Mouse (Mus musculus) left cerebral cortex, postnatal 36 days (tissue): ENCODE results near the gene Clcn6. TPM values are rescaled to one million over a fixed set of nuclear protein-coding genes. Genes with fewer than 3 reads are reported as not detected.
"Not testable (repeated sequence)": the region's sequence is repeated elsewhere in the genome, so short reads cannot be mapped to it uniquely, and the experiment has no call there.

Source experiments
- DNase-seq, 2 experiments: peaks; one replicate each; pipeline ENCODE4 v3.0.0; 2021 to 2022; ENCODE audit warnings: low spot score in 2 of 2, mixed read lengths in 1 of 2
- intact Hi-C: fragments of 180-260 bp; cut with DNase I; formaldehyde crosslinking; loops from one replicate; pipeline ENCODE4 v1.15.1; 2025
- total RNA-seq, 2 experiments: library from RNA; stranded (reverse); gene quantifications; 2 replicates each; pipeline ENCODE4 v1.2.3; 2021

Clcn6 gene
- total RNA-seq, 2 experiments from 2014 or later: 77.1 to 79.7 TPM

- intact Hi-C loops: no loop called here
- DNase-seq: no peak
Measured at GRCm38 (mm10) chr4:148067346-148067745, 28.7 kb upstream of the Clcn6 start.

- intact Hi-C loops: no loop called here
- no peak for DNase-seq
Measured at GRCm38 (mm10) chr4:148066401-148066744, 27.8 kb upstream of the Clcn6 start.

GRCm38 (mm10) chr4:148065702-148066400, 27.2 kb upstream of the Clcn6 start:
- DNase-seq: no peak
- intact Hi-C loops: no loop called here

GRCm38 (mm10) chr4:148061086-148061480, 22.5 kb upstream of the Clcn6 start:
- intact Hi-C loops: no loop called here

GRCm38 (mm10) chr4:148060120-148061085, 21.8 kb upstream of the Clcn6 start:
- intact Hi-C loops: no loop called here
- no peak for DNase-seq

More at GRCm38 (mm10) chr4:148061086-148061480, 22.5 kb upstream of the Clcn6 start:
- DNase-seq: no peak

- DNase-seq: peak in 1 of 2 experiments; percentile 30
- intact Hi-C loops: no loop called here
Measured at GRCm38 (mm10) chr4:148058993-148059392, 20.4 kb upstream of the Clcn6 start.

GRCm38 (mm10) chr4:148058218-148058819, 19.7 kb upstream of the Clcn6 start:
- intact Hi-C loops: no loop called here
- no peak for DNase-seq

- DNase-seq: no peak
Measured at GRCm38 (mm10) chr4:148057661-148058209, 19.1 kb upstream of the Clcn6 start.

GRCm38 (mm10) chr4:148056801-148057200, 18.2 kb upstream of the Clcn6 start:
- DNase-seq: no peak
- intact Hi-C loops: no loop called here

More at GRCm38 (mm10) chr4:148057661-148058209, 19.1 kb upstream of the Clcn6 start:
- intact Hi-C loops: no loop called here

GRCm38 (mm10) chr4:148056246-148056645, 17.6 kb upstream of the Clcn6 start:
- intact Hi-C loops: no loop called here
- no peak for DNase-seq

- no peak for DNase-seq
- intact Hi-C loops: no loop called here
Measured at GRCm38 (mm10) chr4:148054961-148055695, 16.5 kb upstream of the Clcn6 start.

- DNase-seq: peak; percentile 80 to 85
- intact Hi-C loops: no loop called here
Measured at GRCm38 (mm10) chr4:148053417-148053920, 14.8 kb upstream of the Clcn6 start.

GRCm38 (mm10) chr4:148052976-148053375, 14.4 kb upstream of the Clcn6 start:
- intact Hi-C loops: no loop called here
- DNase-seq: no peak

GRCm38 (mm10) chr4:148051886-148052285, 13.3 kb upstream of the Clcn6 start:
- intact Hi-C loops: no loop called here
- no peak for DNase-seq

- intact Hi-C loops: no loop called here
- DNase-seq: no peak
Measured at GRCm38 (mm10) chr4:148051046-148051776, 12.6 kb upstream of the Clcn6 start.

- DNase-seq, intact Hi-C loops: not testable (repeated sequence)
Measured at GRCm38 (mm10) chr4:148050396-148050914, 11.8 kb upstream of the Clcn6 start.

GRCm38 (mm10) chr4:148046450-148047031, 7.9 kb upstream of the Clcn6 start:
- intact Hi-C loops: no loop called here

GRCm38 (mm10) chr4:148044113-148044512, 5.5 kb upstream of the Clcn6 start:
- no peak for DNase-seq
- intact Hi-C loops: no loop called here

More at GRCm38 (mm10) chr4:148046450-148047031, 7.9 kb upstream of the Clcn6 start:
- DNase-seq: no peak
